Mouse (Mus musculus): Measurements from ENCODE around the gene Adra2c. TPM values are rescaled to one million over a fixed set of nuclear protein-coding genes. Genes with fewer than 3 reads are reported as not detected.

The Adra2c gene
- polyA plus RNA-seq, 1 experiment: not detected

GRCm38 (mm10) chr5:35244204-35244603 is 33.9 kb upstream of the Adra2c start:
- H3K36me3 ChIP-seq (ENCODE audit: control insufficient read depth, insufficient read depth): no peaks in the 10 kb centered on the region
- TF ChIP-seq TCF12 (IDR thresholded peaks at IDR 0.05; ENCODE audit: insufficient read depth, poor library complexity, severe bottlenecking) (no peak), USF1 (IDR thresholded peaks at IDR 0.05; ENCODE audit: low read depth) (no peak), SRF (IDR thresholded peaks at IDR 0.05; ENCODE audit: control insufficient read depth, insufficient read length, low read depth) (no peak), POLR2A (IDR thresholded peaks at IDR 0.05; ENCODE audit: insufficient read length, low read depth) (no peak), MYOD1 (IDR thresholded peaks at IDR 0.05; ENCODE audit: control insufficient read depth in 1 of 3, insufficient read length in 2 of 3, low read depth in 2 of 3) (no peak), POLR2AphosphoS2 (IDR thresholded peaks at IDR 0.05; ENCODE audit: insufficient read length, low read depth) (no peak), REST (IDR thresholded peaks at IDR 0.05; ENCODE audit: insufficient read depth, insufficient read length) (no peak), MAX (IDR thresholded peaks at IDR 0.05; ENCODE audit: low read depth) (no peak), MYOG (IDR thresholded peaks at IDR 0.05; ENCODE audit: control insufficient read depth in 1 of 3, insufficient read depth in 1 of 3, insufficient read length in 2 of 3, low read depth in 2 of 3) (no peak), CEBPB (IDR thresholded peaks at IDR 0.05; ENCODE audit: insufficient read depth, poor library complexity, severe bottlenecking) (no peak), E2F4 (IDR thresholded peaks at IDR 0.05; ENCODE audit: insufficient read depth) (no peak), TCF3 (IDR thresholded peaks at IDR 0.05; ENCODE audit: insufficient read length, low read depth) (no peak)
- H3K4me2 ChIP-seq (ENCODE audit: low read depth): no peak overlapping the region
- no peak overlapping the region for H3ac ChIP-seq (ENCODE audit: control insufficient read depth, insufficient read length)
- no peaks in the 10 kb centered on the region for H3K79me2 ChIP-seq (ENCODE audit: control insufficient read depth, insufficient read depth)
- H3K4me3 ChIP-seq: no peak overlapping the region
- peaks cover 51% of the 10 kb centered on the region for H3K27me3 ChIP-seq (ENCODE audit: control insufficient read depth, insufficient read depth, insufficient read length)

GRCm38 (mm10) chr5:35245555-35246273 is 32.4 kb upstream of the Adra2c start:
- H3K4me3 ChIP-seq: no peak overlapping the region
- no peak overlapping the region for H3ac ChIP-seq (ENCODE audit: control insufficient read depth, insufficient read length)
- no peak overlapping the region for H3K4me2 ChIP-seq (ENCODE audit: low read depth)
- peaks cover 46% of the 10 kb centered on the region for H3K27me3 ChIP-seq (ENCODE audit: control insufficient read depth, insufficient read depth, insufficient read length)
- H3K36me3 ChIP-seq (ENCODE audit: control insufficient read depth, insufficient read depth): no peaks in the 10 kb centered on the region
- no peaks in the 10 kb centered on the region for H3K79me2 ChIP-seq (ENCODE audit: control insufficient read depth, insufficient read depth)
- TF ChIP-seq REST (IDR thresholded peaks at IDR 0.05; ENCODE audit: insufficient read depth, insufficient read length) (no peak), TCF3 (IDR thresholded peaks at IDR 0.05; ENCODE audit: insufficient read length, low read depth) (no peak), MAX (IDR thresholded peaks at IDR 0.05; ENCODE audit: low read depth) (no peak), CEBPB (IDR thresholded peaks at IDR 0.05; ENCODE audit: insufficient read depth, poor library complexity, severe bottlenecking) (no peak)

GRCm38 (mm10) chr5:35254964-35255716 is 23.0 kb upstream of the Adra2c start:
- H3K4me2 ChIP-seq (ENCODE audit: low read depth): no peak overlapping the region
- no peaks in the 10 kb centered on the region for H3K36me3 ChIP-seq (ENCODE audit: control insufficient read depth, insufficient read depth)
- H3ac ChIP-seq (ENCODE audit: control insufficient read depth, insufficient read length): no peak overlapping the region
- H3K79me2 ChIP-seq (ENCODE audit: control insufficient read depth, insufficient read depth): no peaks in the 10 kb centered on the region
- no peak overlapping the region for H3K4me3 ChIP-seq
- H3K27me3 ChIP-seq (ENCODE audit: control insufficient read depth, insufficient read depth, insufficient read length): peaks cover 55% of the 10 kb centered on the region
- TF ChIP-seq TCF12 (IDR thresholded peaks at IDR 0.05; ENCODE audit: insufficient read depth, poor library complexity, severe bottlenecking): no peak
- TF ChIP-seq POLR2AphosphoS2 (IDR thresholded peaks at IDR 0.05; ENCODE audit: insufficient read length, low read depth): no peak
- no peak for TF ChIP-seq USF1 (IDR thresholded peaks at IDR 0.05; ENCODE audit: low read depth)

- Histone ChIP-seq H3K4me2 (ENCODE audit: low read depth) (no peak overlapping the region), H3K4me3 (no peak overlapping the region), H3K79me2 (ENCODE audit: control insufficient read depth, insufficient read depth) (no peaks in the 10 kb centered on the region), H3K27me3 (ENCODE audit: control insufficient read depth, insufficient read depth, insufficient read length) (peaks cover 42% of the 10 kb centered on the region), H3K36me3 (ENCODE audit: control insufficient read depth, insufficient read depth) (no peaks in the 10 kb centered on the region), H3ac (ENCODE audit: control insufficient read depth, insufficient read length) (no peak overlapping the region)
- TF ChIP-seq POLR2A (IDR thresholded peaks at IDR 0.05; ENCODE audit: insufficient read length, low read depth): no peak
- TF ChIP-seq MYOD1 (IDR thresholded peaks at IDR 0.05; ENCODE audit: control insufficient read depth in 1 of 3, insufficient read length in 2 of 3, low read depth in 2 of 3): no peak
- TF ChIP-seq SRF (IDR thresholded peaks at IDR 0.05; ENCODE audit: control insufficient read depth, insufficient read length, low read depth): no peak
- no peak for TF ChIP-seq E2F4 (IDR thresholded peaks at IDR 0.05; ENCODE audit: insufficient read depth)
- TF ChIP-seq TCF3 (IDR thresholded peaks at IDR 0.05; ENCODE audit: insufficient read length, low read depth): no peak
- TF ChIP-seq MYOG (IDR thresholded peaks at IDR 0.05; ENCODE audit: control insufficient read depth in 1 of 3, insufficient read depth in 1 of 3, insufficient read length in 2 of 3, low read depth in 2 of 3): no peak
- TF ChIP-seq USF1 (IDR thresholded peaks at IDR 0.05; ENCODE audit: low read depth): no peak
- TF ChIP-seq MAX (IDR thresholded peaks at IDR 0.05; ENCODE audit: low read depth): no peak
- no peak for TF ChIP-seq TCF12 (IDR thresholded peaks at IDR 0.05; ENCODE audit: insufficient read depth, poor library complexity, severe bottlenecking)
- no peak for TF ChIP-seq REST (IDR thresholded peaks at IDR 0.05; ENCODE audit: insufficient read depth, insufficient read length)
- no peak for TF ChIP-seq POLR2AphosphoS2 (IDR thresholded peaks at IDR 0.05; ENCODE audit: insufficient read length, low read depth)
Observed at GRCm38 (mm10) chr5:35263716-35264115, 14.4 kb upstream of the Adra2c start.

- Histone ChIP-seq H3K4me3 (no peak overlapping the region), H3K27me3 (ENCODE audit: control insufficient read depth, insufficient read depth, insufficient read length) (peaks cover 42% of the 10 kb centered on the region)
Observed at GRCm38 (mm10) chr5:35267486-35267885, 10.6 kb upstream of the Adra2c start.

More at GRCm38 (mm10) chr5:35267486-35267885, 10.6 kb upstream of the Adra2c start:
- Histone ChIP-seq H3ac (ENCODE audit: control insufficient read depth, insufficient read length) (no peak overlapping the region), H3K79me2 (ENCODE audit: control insufficient read depth, insufficient read depth) (no peaks in the 10 kb centered on the region), H3K36me3 (ENCODE audit: control insufficient read depth, insufficient read depth) (no peaks in the 10 kb centered on the region), H3K4me2 (ENCODE audit: low read depth) (no peak overlapping the region)
- TF ChIP-seq USF1 (IDR thresholded peaks at IDR 0.05; ENCODE audit: low read depth) (no peak), TCF3 (IDR thresholded peaks at IDR 0.05; ENCODE audit: insufficient read length, low read depth) (no peak), POLR2A (IDR thresholded peaks at IDR 0.05; ENCODE audit: insufficient read length, low read depth) (no peak), MYOD1 (IDR thresholded peaks at IDR 0.05; ENCODE audit: control insufficient read depth in 1 of 3, insufficient read length in 2 of 3, low read depth in 2 of 3) (no peak), MAX (IDR thresholded peaks at IDR 0.05; ENCODE audit: low read depth) (no peak), TCF12 (IDR thresholded peaks at IDR 0.05; ENCODE audit: insufficient read depth, poor library complexity, severe bottlenecking) (no peak), MYOG (IDR thresholded peaks at IDR 0.05; ENCODE audit: control insufficient read depth in 1 of 3, insufficient read depth in 1 of 3, insufficient read length in 2 of 3, low read depth in 2 of 3) (no peak), SRF (IDR thresholded peaks at IDR 0.05; ENCODE audit: control insufficient read depth, insufficient read length, low read depth) (no peak), POLR2AphosphoS2 (IDR thresholded peaks at IDR 0.05; ENCODE audit: insufficient read length, low read depth) (no peak), REST (IDR thresholded peaks at IDR 0.05; ENCODE audit: insufficient read depth, insufficient read length) (no peak), E2F4 (IDR thresholded peaks at IDR 0.05; ENCODE audit: insufficient read depth) (no peak), CEBPB (IDR thresholded peaks at IDR 0.05; ENCODE audit: insufficient read depth, poor library complexity, severe bottlenecking) (no peak)

Data from myocyte (in vitro differentiated cells).